Mouse (Mus musculus) Patski (cell line): ENCODE results near the gene Gng3. TPM values are rescaled to one million over a fixed set of nuclear protein-coding genes. Genes with fewer than 3 reads are reported as not detected.

Experiments used
- ATAC-seq: fragments of 100-300 bp; one replicate; pipeline ENCODE4 v1.8.0; 2021
- CTCF ChIA-PET: fragments of 350-600 bp; sonication (Branson Sonifier 250); formaldehyde crosslinking; loops from one replicate; lab custom pipeline; 2022; ENCODE audit warnings: inconsistent platforms; lab: Charles Lee
- POLR2A ChIA-PET: fragments of 350-600 bp; sonication (Branson Sonifier 250); formaldehyde crosslinking; loops from one replicate; lab custom pipeline; 2022; ENCODE audit warnings: antibody characterized with exemption, inconsistent platforms; lab: Charles Lee
- DNase-seq: peaks from one replicate; pipeline ENCODE4 v3.0.0-alpha.2; 2011; ENCODE audit warnings: low read depth, low spot score
- H3K27me3 ChIP-seq: fragments of 371-371 bp; one replicate; pipeline ENCODE4 v1.5.1; 2021
- CTCF ChIP-seq: fragments of 100-300 bp; IDR thresholded peaks from one replicate; pipeline ENCODE4 v1.5.1; 2021
- in situ Hi-C: fragments of 300-500 bp; cut with MboI; formaldehyde crosslinking; loops from 3 replicates; pipeline ENCODE4 v1.11.1; 2018; ENCODE audit warnings: low pct_unique_long_range_greater_than_20kb, mixed read lengths
- polyA plus RNA-seq: library from polyadenylated mRNA; unstranded; gene quantifications from one replicate; pipeline ENCODE4 v1.2.3, GENCODE M21; 2021

Gene Gng3
- polyA plus RNA-seq, 1 experiment from 2014 or later: 0.50 TPM

- DNase-seq: no peak
- POLR2A ChIA-PET: no interaction called here
- no peak for ATAC-seq
- in situ Hi-C loops: no loop called here
- no peak for TF ChIP-seq CTCF
- CTCF ChIA-PET: interaction anchor here (0.7 kb wide), 1 partner anchor 10 kb away, joined by 3 read pairs; no protein-coding TSS in a partner anchor
- H3K27me3 ChIP-seq: no peaks in the 10 kb centered on the region
Measured at GRCm38 (mm10) chr19:8790171-8790570, 48.8 kb downstream of the Gng3 start.

GRCm38 (mm10) chr19:8789171-8789570 lies 49.8 kb downstream of the Gng3 start:
- no peak for TF ChIP-seq CTCF
- in situ Hi-C loops: no loop called here
- H3K27me3 ChIP-seq: no peaks in the 10 kb centered on the region
- DNase-seq (no peak), ATAC-seq (no peak)
- ChIA-PET POLR2A (interaction anchor here (1.0 to 1.3 kb wide), 4 partner anchors 9 to 49 kb away, joined by 3 to 5 read pairs (median 4); partner anchors contain the start of genes Hnrnpul2 and Ttc9c), CTCF (interaction anchor here (1.0 to 4.1 kb wide), 3 partner anchors 9 to 14 kb away, joined by 3 to 26 read pairs (median 4); partner anchors contain the start of gene Polr2g)

GRCm38 (mm10) chr19:8788521-8788920 lies 50.5 kb downstream of the Gng3 start:
- ChIA-PET CTCF (interaction anchor here (0.6 to 4.1 kb wide), 4 partner anchors 9 to 22 kb away, joined by 3 to 26 read pairs (median 4); partner anchors contain the start of gene Polr2g), POLR2A (interaction anchor here (0.6 to 4.5 kb wide), 7 partner anchors 9 to 50 kb away, joined by 3 to 37 read pairs (median 3); partner anchors contain the start of genes Hnrnpul2, Tmem179b and Ttc9c)
- DNase-seq: no peak
- H3K27me3 ChIP-seq: no peaks in the 10 kb centered on the region
- in situ Hi-C loops: no loop called here
- ATAC-seq: no peak
- TF ChIP-seq CTCF: no peak

Other genes starting within 250 kb of the Gng3 start
- gene Slc22a8, start 247.9 kb downstream of the Gng3 start, polyA plus RNA-seq: not detected
- gene Slc22a6, start 221.2 kb downstream of the Gng3 start, polyA plus RNA-seq: not detected
- 0.01 TPM for gene Chrm1, start 175.4 kb downstream of the Gng3 start, polyA plus RNA-seq
- gene Slc3a2, start 115.8 kb downstream of the Gng3 start, polyA plus RNA-seq: 807 TPM
- gene Wdr74, start 103.4 kb downstream of the Gng3 start, polyA plus RNA-seq: 64.7 TPM
- 0.86 TPM for gene 1700092M07Rik, start 98.5 kb downstream of the Gng3 start, polyA plus RNA-seq
- 116 TPM for gene Stx5a, start 97.8 kb downstream of the Gng3 start, polyA plus RNA-seq
- gene Nxf1, start 82.1 kb downstream of the Gng3 start, polyA plus RNA-seq: 164 TPM
- gene Tmem223, start 68.2 kb downstream of the Gng3 start, polyA plus RNA-seq: 74.3 TPM
- gene Tmem179b, start 64.7 kb downstream of the Gng3 start, polyA plus RNA-seq: 58.9 TPM
- gene Taf6l, start 52.8 kb downstream of the Gng3 start, polyA plus RNA-seq: 25.8 TPM
- gene Polr2g, start 40.6 kb downstream of the Gng3 start, polyA plus RNA-seq: 148 TPM
- gene Zbtb3, start 36.6 kb downstream of the Gng3 start, polyA plus RNA-seq: 5.0 TPM
- 51.4 TPM for gene Ttc9c, start 19.9 kb downstream of the Gng3 start, polyA plus RNA-seq
- 136 TPM for gene Hnrnpul2, start 19.2 kb downstream of the Gng3 start, polyA plus RNA-seq
- gene AC129217.1, start 9.4 kb downstream of the Gng3 start, polyA plus RNA-seq: 3.3 TPM
- gene Bscl2, start 1.7 kb downstream of the Gng3 start, polyA plus RNA-seq: 4.1 TPM
- 0.10 TPM for gene Lrrn4cl, start 11.6 kb upstream of the Gng3 start, polyA plus RNA-seq
- 270 TPM for gene Ubxn1, start 32.3 kb upstream of the Gng3 start, polyA plus RNA-seq
- gene Uqcc3, start 41.7 kb upstream of the Gng3 start, polyA plus RNA-seq: 50.7 TPM
- 15.4 TPM for gene Lbhd1, start 44.5 kb upstream of the Gng3 start, polyA plus RNA-seq
- not detected for gene Gm49403, start 44.7 kb upstream of the Gng3 start, polyA plus RNA-seq
- 69.6 TPM for gene 1810009A15Rik, start 49.7 kb upstream of the Gng3 start, polyA plus RNA-seq
- 5.9 TPM for gene Gm49416, start 49.7 kb upstream of the Gng3 start, polyA plus RNA-seq
- 31.2 TPM for gene Ints5, start 53.8 kb upstream of the Gng3 start, polyA plus RNA-seq
- gene Ganab, start 58.9 kb upstream of the Gng3 start, polyA plus RNA-seq: 308 TPM
- 53.3 TPM for gene B3gat3, start 81.2 kb upstream of the Gng3 start, polyA plus RNA-seq
- gene Rom1, start 90.2 kb upstream of the Gng3 start, polyA plus RNA-seq: 9.1 TPM
- 56.5 TPM for gene Eml3, start 90.4 kb upstream of the Gng3 start, polyA plus RNA-seq
- gene Mta2, start 102.7 kb upstream of the Gng3 start, polyA plus RNA-seq: 141 TPM
- gene Tut1, start 114.7 kb upstream of the Gng3 start, polyA plus RNA-seq: 24.6 TPM
- 419 TPM for gene Eef1g, start 127.8 kb upstream of the Gng3 start, polyA plus RNA-seq
- 57.7 TPM for gene Ahnak, start 150.1 kb upstream of the Gng3 start, polyA plus RNA-seq
- not detected for gene Scgb1a1, start 248.8 kb upstream of the Gng3 start, polyA plus RNA-seq